Mouse (Mus musculus) forebrain, postnatal 0 days (tissue): Measurements from ENCODE around the gene Exoc3l. TPM values are rescaled to one million over a fixed set of nuclear protein-coding genes. Genes with fewer than 3 reads are reported as not detected.
A peak's percentile ranks its signal among the peaks of the same experiment; 100 is the strongest.

Source experiments
- ATAC-seq: fragments of 200-750 bp; cut with Nextera tagmentation; 2 replicates; pipeline ENCODE4 v1.8.0; 2017; ENCODE audit warnings: mild to moderate bottlenecking, moderate library complexity
- DNase-seq: peaks from one replicate; pipeline ENCODE4 v3.0.0-alpha.2; 2015
- H3K27ac ChIP-seq: fragments of 300-500 bp; sonication (generic); 2 replicates; pipeline ENCODE4 v1.5.1; 2014; ENCODE audit warnings: low read depth, mild to moderate bottlenecking, antibody characterized with exemption, low read length, moderate library complexity, mixed read lengths
- H3K27me3 ChIP-seq: fragments of 300-500 bp; sonication (generic); 2 replicates; pipeline ENCODE4 v1.6.1; 2014; ENCODE audit warnings: mild to moderate bottlenecking, low read length, mixed read lengths; ENCODE audit not compliant: insufficient read depth
- H3K36me3 ChIP-seq: fragments of 300-500 bp; sonication (generic); 2 replicates; pipeline ENCODE4 v1.6.1; 2014; ENCODE audit warnings: mild to moderate bottlenecking, moderate library complexity; ENCODE audit not compliant: insufficient read depth
- H3K4me1 ChIP-seq: fragments of 300-500 bp; sonication (generic); 2 replicates; pipeline ENCODE4 v1.6.1; 2014; ENCODE audit warnings: antibody characterized with exemption; ENCODE audit not compliant: insufficient read depth
- H3K4me2 ChIP-seq: fragments of 300-500 bp; sonication (generic); 2 replicates; pipeline ENCODE4 v1.6.1; 2014; ENCODE audit warnings: low read depth, mild to moderate bottlenecking, moderate library complexity
- H3K4me3 ChIP-seq: fragments of 300-500 bp; sonication (generic); 2 replicates; pipeline ENCODE4 v1.5.1; 2014; ENCODE audit warnings: low read depth, low read length, mixed read lengths
- H3K9ac ChIP-seq: fragments of 300-500 bp; sonication (generic); 2 replicates; pipeline ENCODE4 v1.6.1; 2014; ENCODE audit warnings: mild to moderate bottlenecking
- H3K9me3 ChIP-seq: fragments of 300-500 bp; sonication (generic); 2 replicates; pipeline ENCODE4 v1.6.1; 2016; ENCODE audit warnings: low read length
- CTCF ChIP-seq: sonication (generic); IDR thresholded peaks from 2 replicates; pipeline ENCODE4 v1.5.1; 2016; ENCODE audit warnings: antibody characterized with exemption, control low read depth, low read depth
- whole genome bisulfite sequencing: fragments of 180-500 bp; shearing (Covaris S2); extraction: QIAGEN DNeasy Blood & Tissue Kit; methylation state at CpG from one replicate; pipeline ENCODE4 v1.1.7; 2014; 5-methylcytosine and 5-hydroxymethylcytosine counted together
- microRNA counts: library from miRNA; unstranded; fragments of <30 nt; microRNA quantifications from one replicate; lab custom pipeline; 2015
- microRNA-seq, 2 experiments: library from miRNA; unstranded; fragments of <30 nt; microRNA quantifications; one replicate each; pipeline ENCODE4; 2016
- polyA plus RNA-seq: library from polyadenylated mRNA; unstranded; fragments of >200 nt; fragmentation: Nextera tagmentation; extraction: Ambion mirVana; gene quantifications from 2 replicates; pipeline ENCODE4 v1.2.1, GENCODE M21; 2015
- total RNA-seq: library from RNA; depleted of rRNA; stranded (reverse); fragments of >200 nt; gene quantifications from 2 replicates; pipeline ENCODE4 v1.2.3, GENCODE M21; 2014; rRNA removed

Exoc3l gene
- total and polyA plus RNA-seq, 2 experiments from 2014 or later: 2.7 to 7.5 TPM

GRCm38 (mm10) chr8:105252680-105253537 lies 43.0 kb downstream of the Exoc3l start:
- no peak for TF ChIP-seq CTCF
- no peak overlapping the region for H3K4me3 ChIP-seq
- H3K27ac ChIP-seq: no peak overlapping the region
- H3K36me3 ChIP-seq: peaks cover 52% of the 10 kb centered on the region
- H3K27me3 ChIP-seq: peaks cover 7% of the 10 kb centered on the region
- no peaks in the 10 kb centered on the region for H3K9me3 ChIP-seq
- peaks cover 4% of the 10 kb centered on the region for H3K4me1 ChIP-seq
- DNase-seq (no peak), ATAC-seq (no peak)
- H3K4me2 ChIP-seq: no peak overlapping the region
- no peak overlapping the region for H3K9ac ChIP-seq
- WGBS: 91% methylated on average over 10 of the region's 10 CpGs

DNA sequence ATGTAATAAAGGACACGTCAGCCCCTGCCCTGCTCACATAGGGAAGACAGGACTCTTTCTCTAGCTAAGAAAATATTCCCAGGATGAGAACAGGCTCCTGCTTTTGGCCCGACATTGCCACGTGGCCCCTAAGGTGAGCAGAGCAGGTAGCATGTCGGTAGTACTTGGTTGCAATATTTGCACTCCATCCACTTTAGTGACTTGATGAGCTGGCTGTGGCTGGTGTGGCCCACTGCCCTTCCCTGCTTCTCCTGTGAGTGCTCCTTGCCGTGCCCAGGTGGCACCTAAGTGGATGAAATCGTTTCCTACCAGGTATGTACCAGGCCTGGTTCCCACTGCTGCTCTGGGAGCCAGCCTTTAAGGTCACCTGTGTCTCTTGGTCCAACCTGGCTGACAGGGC lies 43.9 kb downstream of the Exoc3l start:
- H3K27me3 ChIP-seq: no peaks in the 10 kb centered on the region; the same call in 1 of the 2 replicates
- DNase-seq: no peak
- 95% methylated on average over 6 of the region's 6 CpGs for WGBS
- H3K27ac ChIP-seq: no peak overlapping the region
- ATAC-seq: no peak
- TF ChIP-seq CTCF: no peak
- no peak overlapping the region for H3K9ac ChIP-seq
- no peaks in the 10 kb centered on the region for H3K9me3 ChIP-seq
- no peak overlapping the region for H3K4me3 ChIP-seq
- H3K36me3 ChIP-seq: peaks cover 59% of the 10 kb centered on the region
- peaks cover 4% of the 10 kb centered on the region for H3K4me1 ChIP-seq
- no peak overlapping the region for H3K4me2 ChIP-seq

- DNase-seq: no peak
Measured at GRCm38 (mm10) chr8:105241016-105241415, 54.9 kb downstream of the Exoc3l start.

More at GRCm38 (mm10) chr8:105241016-105241415, 54.9 kb downstream of the Exoc3l start:
- H3K4me3 ChIP-seq: no peak overlapping the region
- H3K4me1 ChIP-seq: no peaks in the 10 kb centered on the region
- no peaks in the 10 kb centered on the region for H3K9me3 ChIP-seq
- no peaks in the 10 kb centered on the region for H3K27me3 ChIP-seq
- peaks cover 35% of the 10 kb centered on the region for H3K36me3 ChIP-seq
- WGBS: 98% methylated on average over 7 of the region's 7 CpGs
- H3K9ac ChIP-seq: no peak overlapping the region
- no peak overlapping the region for H3K4me2 ChIP-seq
- ATAC-seq: no peak
- no peak for TF ChIP-seq CTCF
- no peak overlapping the region for H3K27ac ChIP-seq

MicroRNAs encoded within 50 kb of the gene (microRNA counts, 519-probe panel; counts per million panel counts)
- microRNA mmu-miR-328 (lab: Ali Mortazavi, UCI): 3,938 counts per million, percentile 44 among the panel's probes with 10 or more counts

Small RNA genes within 50 kb of the gene (microRNA-seq; reads per million reads assigned to microRNA genes)
- 0 reads per million in 2 experiments for gene Gm27320
- gene Mir328: 524 to 717 reads per million in 2 experiments

Other genes with a start within 250 kb of the Exoc3l start
- gene Ces3a, start 247.5 kb downstream of the Exoc3l start, total RNA-seq: not detected in 2 replicates
- not detected in 2 replicates for gene Ces3a, start 247.5 kb downstream of the Exoc3l start, polyA plus RNA-seq
- gene Ces3b, start 212.3 kb downstream of the Exoc3l start, total RNA-seq: not detected in 2 replicates
- not detected in 2 replicates for gene Ces3b, start 212.3 kb downstream of the Exoc3l start, polyA plus RNA-seq
- 0.10 TPM in 1 of 2 replicates, not detected in the other for gene Ces4a, start 164.3 kb downstream of the Exoc3l start, total RNA-seq
- 0.05 TPM in 1 of 2 replicates, not detected in the other for gene Ces4a, start 164.3 kb downstream of the Exoc3l start, polyA plus RNA-seq
- gene Cbfb, start 125.4 kb downstream of the Exoc3l start, total RNA-seq: 56.4 and 65.6 TPM in 2 replicates
- gene Cbfb, start 125.4 kb downstream of the Exoc3l start, polyA plus RNA-seq: 23.5 and 29.9 TPM in 2 replicates
- gene D230025D16Rik, start 71.0 kb downstream of the Exoc3l start, total RNA-seq: 37.1 and 40.7 TPM in 2 replicates
- gene D230025D16Rik, start 71.0 kb downstream of the Exoc3l start, polyA plus RNA-seq: 22.0 and 25.5 TPM in 2 replicates
- 8.4 and 11.4 TPM in 2 replicates for gene B3gnt9, start 40.9 kb downstream of the Exoc3l start, total RNA-seq
- gene B3gnt9, start 40.9 kb downstream of the Exoc3l start, polyA plus RNA-seq: 6.6 and 6.8 TPM in 2 replicates
- gene Tradd, start 31.5 kb downstream of the Exoc3l start, total RNA-seq: 14.7 and 23.9 TPM in 2 replicates
- gene Tradd, start 31.5 kb downstream of the Exoc3l start, polyA plus RNA-seq: 14.0 and 20.9 TPM in 2 replicates
- 0.38 and 1.4 TPM in 2 replicates for gene Fbxl8, start 31.5 kb downstream of the Exoc3l start, total RNA-seq
- 0.85 and 1.1 TPM in 2 replicates for gene Fbxl8, start 31.5 kb downstream of the Exoc3l start, polyA plus RNA-seq
- 0.15 and 0.90 TPM in 2 replicates for gene Hsf4, start 26.3 kb downstream of the Exoc3l start, total RNA-seq
- gene Hsf4, start 26.3 kb downstream of the Exoc3l start, polyA plus RNA-seq: 0.30 and 0.44 TPM in 2 replicates
- 1.5 and 1.7 TPM in 2 replicates for gene Nol3, start 20.0 kb downstream of the Exoc3l start, total RNA-seq
- gene Nol3, start 20.0 kb downstream of the Exoc3l start, polyA plus RNA-seq: 3.0 and 4.3 TPM in 2 replicates
- gene 4931428F04Rik, start 6.2 kb downstream of the Exoc3l start, total RNA-seq: 54.2 and 70.9 TPM in 2 replicates
- gene 4931428F04Rik, start 6.2 kb downstream of the Exoc3l start, polyA plus RNA-seq: 124 and 146 TPM in 2 replicates
- gene E2f4, start 1.6 kb upstream of the Exoc3l start, total RNA-seq: 26.2 and 36.7 TPM in 2 replicates
- gene E2f4, start 1.6 kb upstream of the Exoc3l start, polyA plus RNA-seq: 30.6 and 31.6 TPM in 2 replicates
- 0.86 and 0.92 TPM in 2 replicates for gene Elmo3, start 9.5 kb upstream of the Exoc3l start, total RNA-seq
- 0.54 and 1.1 TPM in 2 replicates for gene Elmo3, start 9.5 kb upstream of the Exoc3l start, polyA plus RNA-seq
- 1.6 and 3.0 TPM in 2 replicates for gene Lrrc29, start 30.2 kb upstream of the Exoc3l start, total RNA-seq
- 1.8 and 2.1 TPM in 2 replicates for gene Lrrc29, start 30.2 kb upstream of the Exoc3l start, polyA plus RNA-seq
- gene Tmem208, start 30.3 kb upstream of the Exoc3l start, total RNA-seq: 76.4 and 109 TPM in 2 replicates
- 126 and 140 TPM in 2 replicates for gene Tmem208, start 30.3 kb upstream of the Exoc3l start, polyA plus RNA-seq
- gene Fhod1, start 51.9 kb upstream of the Exoc3l start, total RNA-seq: 1.4 and 2.1 TPM in 2 replicates
- gene Fhod1, start 51.9 kb upstream of the Exoc3l start, polyA plus RNA-seq: 0.15 and 0.30 TPM in 2 replicates
- 17.5 and 17.8 TPM in 2 replicates for gene Slc9a5, start 52.7 kb upstream of the Exoc3l start, total RNA-seq
- 5.6 and 7.2 TPM in 2 replicates for gene Slc9a5, start 52.7 kb upstream of the Exoc3l start, polyA plus RNA-seq
- gene Plekhg4, start 77.2 kb upstream of the Exoc3l start, total RNA-seq: 4.2 and 4.5 TPM in 2 replicates
- 0.70 and 0.77 TPM in 2 replicates for gene Plekhg4, start 77.2 kb upstream of the Exoc3l start, polyA plus RNA-seq
- gene Kctd19, start 117.4 kb upstream of the Exoc3l start, total RNA-seq: 0.10 and 0.15 TPM in 2 replicates
- 0.16 and 0.19 TPM in 2 replicates for gene Kctd19, start 117.4 kb upstream of the Exoc3l start, polyA plus RNA-seq
- gene Lrrc36, start 117.5 kb upstream of the Exoc3l start, total RNA-seq: 1.7 and 1.8 TPM in 2 replicates
- 0.40 and 1.1 TPM in 2 replicates for gene Lrrc36, start 117.5 kb upstream of the Exoc3l start, polyA plus RNA-seq
- 66.6 and 80.6 TPM in 2 replicates for gene Tppp3, start 175.4 kb upstream of the Exoc3l start, total RNA-seq
- gene Tppp3, start 175.4 kb upstream of the Exoc3l start, polyA plus RNA-seq: 74.6 and 106 TPM in 2 replicates
- 22.9 and 30.4 TPM in 2 replicates for gene Zdhhc1, start 200.8 kb upstream of the Exoc3l start, total RNA-seq
- 16.2 and 22.7 TPM in 2 replicates for gene Zdhhc1, start 200.8 kb upstream of the Exoc3l start, polyA plus RNA-seq
- 0.38 and 0.52 TPM in 2 replicates for gene Hsd11b2, start 222.7 kb upstream of the Exoc3l start, total RNA-seq
- 1.3 and 2.6 TPM in 2 replicates for gene Hsd11b2, start 222.7 kb upstream of the Exoc3l start, polyA plus RNA-seq